Mouse (Mus musculus): ENCODE data around the gene Nfix. TPM values are rescaled to one million over a fixed set of nuclear protein-coding genes. Genes with fewer than 3 reads are reported as not detected.

The Nfix gene
- total RNA-seq, 4 experiments from 2014 or later: 288 to 356 (median 295) TPM

- DNase-seq (ENCODE audit: low spot score): no peak
Measured at GRCm38 (mm10) chr8:84702963-84703465, 97.1 kb downstream of the Nfix start.

DNA sequence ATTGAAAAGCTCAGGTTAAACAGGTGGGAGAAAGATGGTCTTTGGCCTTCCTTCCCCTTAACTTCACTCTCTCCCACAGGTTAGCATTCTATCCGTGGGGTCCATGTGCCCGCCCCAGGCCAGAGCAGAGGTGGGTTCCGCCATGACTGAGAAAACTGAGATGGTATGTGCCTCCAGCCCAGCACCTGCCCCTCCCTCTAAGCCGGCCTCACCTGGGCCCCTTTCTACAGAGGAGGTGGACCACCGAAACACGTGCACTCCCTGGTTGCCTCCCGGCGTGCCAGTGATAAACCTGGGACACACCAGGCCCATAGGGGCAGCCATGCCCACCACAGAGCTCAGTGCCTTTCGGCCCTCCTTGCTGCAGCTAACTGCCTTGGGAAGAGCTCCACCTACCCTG, 97.6 kb downstream of the Nfix start:
- DNase-seq (ENCODE audit: low spot score): no peak

- DNase-seq (ENCODE audit: low spot score): peak; percentile 86
Measured at GRCm38 (mm10) chr8:84700941-84701911, 98.9 kb downstream of the Nfix start, which contains the start of gene Lyl1. Lyl1 (plus strand) TSS chr8:84701457.

GRCm38 (mm10) chr8:84700526-84700925, 99.6 kb downstream of the Nfix start:
- DNase-seq (ENCODE audit: low spot score): no peak

- peak; percentile 89 for DNase-seq (ENCODE audit: low spot score)
Measured at GRCm38 (mm10) chr8:84699861-84700322, 100.3 kb downstream of the Nfix start.

DNA sequence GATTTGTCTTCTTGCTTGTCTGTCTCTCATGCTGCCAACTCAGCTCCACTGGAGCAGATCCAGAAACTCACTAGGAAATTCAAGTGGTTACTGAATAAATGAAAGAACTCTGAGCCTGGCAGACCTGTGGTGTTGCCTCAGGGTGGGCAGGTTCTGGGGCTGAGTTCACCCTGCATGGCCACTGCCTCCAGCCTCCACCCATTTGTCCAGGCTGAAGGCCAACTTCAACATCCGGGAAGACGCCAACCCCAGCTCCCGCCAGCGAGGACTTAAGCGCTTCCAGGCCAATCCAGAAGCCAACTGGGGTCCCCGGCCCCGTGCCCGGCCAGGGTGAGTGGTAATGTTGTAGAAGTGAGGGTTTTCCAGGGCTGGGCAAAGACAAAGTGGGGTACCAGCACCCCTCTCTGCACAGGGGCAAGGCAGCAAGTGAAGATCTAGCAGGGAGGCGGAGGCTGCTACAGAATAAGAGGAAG, 101.2 kb downstream of the Nfix start:
- DNase-seq (ENCODE audit: low spot score): peak; percentile 85

DNA sequence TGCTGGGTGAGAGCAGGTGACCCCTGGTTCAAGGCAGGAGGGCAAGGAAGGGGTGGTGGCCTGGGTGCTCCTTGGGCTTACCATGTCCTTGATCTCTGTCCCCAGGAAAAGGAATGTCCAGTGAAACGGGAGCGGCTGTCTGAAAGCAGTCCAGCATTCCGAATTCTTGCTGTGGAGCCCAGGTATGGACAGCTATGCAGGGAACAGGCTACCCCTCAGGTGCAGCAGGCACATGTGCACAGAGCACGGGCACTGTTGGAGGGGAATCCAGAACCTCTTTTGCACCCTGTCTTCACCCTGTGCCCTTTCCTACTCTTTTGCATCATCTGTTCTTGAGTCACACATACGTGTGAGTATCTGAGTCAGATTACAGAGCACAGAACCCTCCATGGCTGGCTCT, 101.9 kb downstream of the Nfix start:
- DNase-seq (ENCODE audit: low spot score): no peak

DNA sequence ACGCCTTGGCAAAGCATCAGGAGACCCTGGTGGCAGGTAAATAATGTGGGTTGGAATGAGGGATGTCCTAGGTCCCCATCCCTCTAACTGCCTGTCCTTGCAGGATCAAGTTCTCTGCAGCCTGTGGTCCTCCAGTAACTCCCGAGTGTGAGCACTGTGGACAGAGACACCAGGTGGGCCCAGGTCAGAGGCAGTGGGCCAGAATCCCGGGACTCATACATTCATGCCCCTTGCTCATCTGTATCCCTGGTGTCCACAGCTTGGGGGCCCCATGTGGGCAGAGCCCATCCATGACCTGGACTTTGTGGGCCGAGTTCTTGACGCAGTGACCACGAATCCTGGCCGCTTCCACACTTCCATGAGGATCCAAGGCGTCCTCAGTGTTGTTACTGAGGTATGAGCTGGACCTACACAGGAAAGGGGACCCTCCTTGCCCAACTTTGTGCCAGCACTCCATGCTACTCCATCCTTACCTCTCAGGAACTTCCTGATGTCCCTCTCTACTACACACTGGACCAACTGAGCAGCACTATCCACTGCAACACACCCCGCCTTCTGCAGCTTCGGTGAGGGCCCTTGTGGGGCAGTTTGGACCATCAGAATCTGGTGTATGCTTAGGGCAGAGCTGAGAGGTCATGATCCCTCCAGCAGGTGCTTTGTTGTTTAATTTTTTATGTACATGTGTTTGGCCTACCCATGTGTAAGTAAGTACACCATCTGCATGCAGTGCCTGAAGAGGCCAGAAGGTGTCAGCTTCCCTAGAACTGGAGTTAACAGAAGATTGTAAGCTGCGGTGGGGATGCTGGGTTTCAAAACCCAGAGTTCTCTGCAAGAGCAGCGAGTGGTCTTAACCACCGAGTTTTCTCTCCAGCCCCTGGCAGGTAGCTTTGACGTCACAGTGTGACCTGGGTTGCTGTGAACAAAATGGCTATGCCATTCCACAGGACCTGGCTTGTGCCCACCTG, 102.7 kb downstream of the Nfix start:
- DNase-seq (ENCODE audit: low spot score): no peak

DNA sequence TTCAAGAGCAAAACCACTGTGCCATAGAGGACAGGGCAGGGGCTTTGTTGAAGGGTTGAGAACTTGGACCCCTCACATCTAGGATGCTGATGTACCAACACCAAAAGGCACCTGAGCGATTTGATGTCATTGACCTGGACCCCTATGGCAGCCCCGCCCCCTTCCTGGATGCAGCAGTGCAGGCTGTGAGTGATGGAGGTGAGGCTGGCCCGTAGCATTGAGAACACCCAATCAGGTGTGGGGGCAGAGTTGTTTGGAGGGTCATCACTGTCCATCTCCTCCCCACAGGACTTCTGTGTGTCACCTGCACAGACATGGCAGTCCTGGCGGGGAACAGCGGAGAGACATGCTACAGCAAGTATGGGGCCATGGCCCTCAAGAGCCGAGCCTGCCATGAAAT, 105.0 kb downstream of the Nfix start:
- DNase-seq (ENCODE audit: low spot score): no peak

GRCm38 (mm10) chr8:84693332-84693731, 106.8 kb downstream of the Nfix start:
- DNase-seq (ENCODE audit: low spot score): no peak

DNA sequence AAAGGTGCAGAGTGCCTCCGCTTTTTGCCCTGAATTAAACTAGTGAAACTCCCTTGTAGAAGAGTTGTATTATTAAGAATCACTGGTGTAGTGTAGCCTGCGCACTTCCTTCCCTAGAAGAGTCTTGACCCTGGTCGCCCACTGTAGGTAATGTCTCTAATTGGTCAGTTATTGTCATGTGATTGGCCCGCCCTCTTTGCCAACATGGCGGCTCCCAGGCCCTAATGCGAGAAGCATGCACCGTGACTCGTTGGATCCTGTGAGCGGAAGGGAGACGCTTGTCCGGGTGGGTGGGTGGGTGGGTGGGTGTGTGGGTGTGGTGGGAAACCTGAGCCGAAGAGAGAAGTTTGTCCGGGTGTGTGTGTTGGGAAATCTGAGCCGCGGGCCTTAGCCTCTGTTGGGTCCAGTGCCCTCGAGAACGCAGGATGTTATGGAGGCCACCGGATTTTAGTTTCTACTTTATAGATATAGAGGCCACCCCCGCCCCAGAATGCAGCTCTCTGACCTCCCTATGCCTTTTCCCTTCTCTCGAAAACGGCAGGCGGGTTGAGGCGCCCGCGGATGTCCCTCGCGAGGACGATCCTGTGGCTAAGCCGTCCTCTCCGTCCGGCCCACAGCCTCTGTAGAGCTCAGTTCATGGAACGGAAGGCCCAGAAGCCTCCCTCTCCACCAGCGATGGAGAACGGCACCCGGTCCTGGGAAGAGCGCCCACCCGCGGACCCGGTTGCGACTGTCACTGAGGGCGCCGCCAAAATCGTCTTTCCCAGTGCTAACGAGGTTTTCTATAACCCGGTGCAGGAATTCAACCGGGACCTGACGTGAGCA, 110.8 kb downstream of the Nfix start:
- peak; percentile 97 for DNase-seq (ENCODE audit: low spot score)

DNA sequence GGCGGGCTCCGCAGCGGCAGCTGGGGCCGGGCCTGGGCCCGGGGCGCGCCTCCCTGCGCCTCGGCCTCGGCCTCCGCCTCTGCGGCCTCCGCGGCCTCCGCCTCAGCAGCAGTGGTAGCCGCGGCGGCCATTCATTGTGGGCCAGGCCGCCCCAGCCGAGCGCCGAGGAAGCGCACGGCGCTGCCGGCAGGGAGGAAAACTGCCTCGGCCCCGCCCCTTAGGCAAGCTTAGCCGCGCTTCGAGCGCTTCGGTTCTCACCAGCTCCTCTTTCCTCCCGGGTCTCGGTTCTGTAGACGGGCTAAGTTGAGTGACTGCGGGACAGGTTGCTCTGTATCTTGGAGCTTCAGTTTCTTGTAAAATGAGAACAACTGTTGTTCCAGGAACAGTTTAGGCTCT, 112.4 kb downstream of the Nfix start, which contains the start of gene Nacc1:
Nacc1 (minus strand) TSS at position 158 of the 396 bp plus-strand sequence.
- DNase-seq (ENCODE audit: low spot score): peak; percentile 87

- DNase-seq (ENCODE audit: low spot score): no peak
Measured at GRCm38 (mm10) chr8:84687003-84687704, 113.0 kb downstream of the Nfix start.

GRCm38 (mm10) chr8:84686191-84687002, 113.7 kb downstream of the Nfix start, which contains the start of gene Trmt1:
Trmt1 (plus strand) TSS chr8:84686307.
- no peak for DNase-seq (ENCODE audit: low spot score)

GRCm38 (mm10) chr8:84684537-84684936, 115.6 kb downstream of the Nfix start:
- no peak for DNase-seq (ENCODE audit: low spot score)

- DNase-seq (ENCODE audit: low spot score): no peak
Measured at GRCm38 (mm10) chr8:84682257-84682656, 117.9 kb downstream of the Nfix start.

GRCm38 (mm10) chr8:84681476-84681875, 118.7 kb downstream of the Nfix start:
- no peak for DNase-seq (ENCODE audit: low spot score)

DNA sequence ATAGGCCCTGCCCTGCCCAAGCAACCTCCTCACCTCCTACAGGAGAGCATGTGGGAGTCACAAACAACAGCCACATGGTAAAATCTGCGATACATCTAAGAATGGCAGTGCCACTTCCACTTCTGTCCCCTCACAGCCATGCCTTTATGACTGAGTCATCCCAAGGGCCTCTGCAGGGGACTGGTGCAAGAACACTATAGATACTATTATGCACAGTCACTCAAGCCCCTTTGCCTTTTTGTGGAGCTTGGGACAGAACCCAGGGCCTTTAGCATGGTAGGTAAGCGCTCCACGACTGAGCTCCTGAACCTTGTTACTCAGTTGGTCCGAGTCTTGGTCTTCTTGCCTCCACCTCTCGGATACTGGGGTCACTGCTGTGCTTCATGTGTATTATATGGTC, 122.8 kb downstream of the Nfix start:
- DNase-seq (ENCODE audit: low spot score): no peak
